Mouse (Mus musculus) thymus, postnatal 0 days (tissue): ENCODE results near the gene Adcy1. TPM values are rescaled to one million over a fixed set of nuclear protein-coding genes. Genes with fewer than 3 reads are reported as not detected.

ENCODE experiments used
- DNase-seq: peaks from one replicate; pipeline ENCODE4 v3.0.0-alpha.2; 2015; ENCODE audit warnings: low spot score
- polyA plus RNA-seq: library from polyadenylated mRNA; unstranded; fragments of >200 nt; fragmentation: Nextera tagmentation; extraction: Ambion mirVana; gene quantifications from 2 replicates; pipeline ENCODE4 v1.2.1, GENCODE M21; 2015

Adcy1 gene
- polyA plus RNA-seq, 1 experiment from 2014 or later: 1.6 TPM

GRCm38 (mm10) chr11:7134319-7134718 is 71.0 kb downstream of the Adcy1 start:
- no peak for DNase-seq

- DNase-seq: no peak
Observed at GRCm38 (mm10) chr11:7135301-7135700, 72.0 kb downstream of the Adcy1 start.

- DNase-seq: no peak
Observed at GRCm38 (mm10) chr11:7135763-7136162, 72.5 kb downstream of the Adcy1 start.

- no peak for DNase-seq
Observed at GRCm38 (mm10) chr11:7136246-7136855, 73.1 kb downstream of the Adcy1 start.

DNA sequence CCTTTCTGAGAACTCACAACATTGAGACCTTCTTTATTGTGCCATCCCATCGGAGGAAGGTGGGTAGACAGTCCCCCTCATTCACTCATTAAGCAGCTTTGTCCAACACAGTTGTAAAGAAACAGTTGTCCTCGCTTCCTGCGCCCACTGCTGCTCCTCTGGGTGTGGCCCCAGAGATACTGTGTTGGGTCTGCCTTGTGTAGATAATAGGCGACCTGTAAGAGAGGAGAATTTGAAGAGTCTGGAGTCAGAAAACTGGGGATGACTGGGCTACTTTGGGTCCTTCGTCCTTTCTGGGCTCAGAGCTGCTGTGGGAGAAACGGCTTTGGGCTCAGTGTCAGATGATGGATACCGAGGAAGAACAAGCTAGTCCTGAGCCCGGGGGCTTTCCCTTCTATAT is 75.1 kb downstream of the Adcy1 start:
- no peak for DNase-seq

DNA sequence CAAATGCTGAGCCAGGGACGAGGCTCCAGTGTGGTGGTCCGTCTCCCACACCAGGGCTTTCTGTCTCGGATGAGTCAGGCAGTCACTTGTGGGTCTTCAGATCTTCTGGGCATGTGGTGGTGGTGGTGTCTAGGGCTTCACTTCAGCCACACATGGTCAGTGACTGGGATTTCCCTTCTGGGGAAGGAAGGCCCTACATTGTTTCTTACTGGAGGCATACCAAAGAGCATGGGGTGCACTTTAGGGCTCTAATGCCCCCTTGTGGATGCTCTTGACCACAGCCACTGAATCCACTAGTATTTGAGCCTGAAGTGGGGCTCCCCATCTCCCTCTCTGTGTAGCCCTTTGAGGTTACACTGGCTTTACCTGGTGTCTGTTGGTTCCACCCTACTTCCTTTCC is 77.2 kb downstream of the Adcy1 start:
- DNase-seq: peak; percentile 64

- no peak for DNase-seq
Observed at GRCm38 (mm10) chr11:7142725-7143124, 79.4 kb downstream of the Adcy1 start.

DNA sequence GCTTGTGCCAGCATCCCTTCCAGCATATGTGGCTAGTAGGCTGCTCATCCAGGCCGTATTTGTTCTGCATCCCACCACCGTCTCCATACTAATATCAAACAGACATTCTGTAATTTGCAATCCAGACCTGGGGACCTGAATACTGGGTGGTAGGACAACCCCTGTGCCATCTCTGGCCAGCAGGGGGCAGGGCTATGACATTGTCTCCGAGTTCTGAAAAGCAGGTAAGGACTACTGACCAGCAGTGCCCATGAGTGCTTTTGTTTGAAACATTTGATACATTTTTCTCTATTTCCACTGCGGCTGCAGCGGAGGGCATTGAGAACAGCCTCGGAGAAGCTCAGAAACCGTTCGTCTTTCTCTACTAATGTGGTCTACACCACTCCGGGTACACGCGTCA is 81.1 kb downstream of the Adcy1 start:
- DNase-seq: peak; percentile 19

GRCm38 (mm10) chr11:7145221-7145620 is 81.9 kb downstream of the Adcy1 start:
- peak; percentile 87 for DNase-seq

GRCm38 (mm10) chr11:7147536-7147935 is 84.2 kb downstream of the Adcy1 start:
- DNase-seq: no peak

DNA sequence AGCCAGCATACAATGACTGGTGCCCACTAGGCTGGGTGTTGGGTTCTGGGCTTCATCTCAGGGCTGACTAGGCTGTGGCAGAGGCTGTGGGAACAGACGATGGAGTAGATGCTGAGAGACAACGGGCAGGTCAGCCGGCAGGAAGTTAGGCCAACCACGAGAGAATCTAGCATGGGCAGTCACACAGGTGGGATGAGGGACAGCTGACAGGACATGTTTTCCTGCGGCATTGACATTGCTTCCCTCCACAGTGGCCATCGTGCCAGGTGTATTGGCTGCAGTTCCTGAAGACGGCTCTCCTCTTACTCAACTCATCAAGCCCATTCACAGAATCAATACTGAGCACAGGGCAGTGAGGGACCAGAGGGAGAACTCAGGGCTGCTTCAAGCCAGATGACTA is 84.7 kb downstream of the Adcy1 start:
- DNase-seq: no peak

DNA sequence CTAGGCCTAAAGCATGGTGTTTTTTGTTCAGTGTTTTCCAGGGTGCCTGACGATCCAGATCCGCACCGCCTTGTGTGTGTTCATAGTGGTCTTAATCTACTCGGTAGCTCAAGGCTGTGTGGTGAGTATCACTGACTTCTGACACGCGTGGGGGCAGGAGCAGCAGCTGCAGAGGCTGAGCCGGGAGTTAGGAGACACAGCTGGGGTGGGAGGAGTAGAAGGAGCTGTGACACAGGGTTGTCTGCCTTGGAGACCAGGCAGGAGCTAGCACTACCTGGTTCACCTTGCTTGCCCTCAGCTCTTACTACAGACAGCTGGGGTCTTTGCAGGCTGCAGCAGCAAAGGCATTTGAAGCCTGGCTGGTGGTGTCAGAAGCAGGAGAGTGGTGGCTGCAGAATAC is 86.2 kb downstream of the Adcy1 start:
- DNase-seq: peak; percentile 75

DNA sequence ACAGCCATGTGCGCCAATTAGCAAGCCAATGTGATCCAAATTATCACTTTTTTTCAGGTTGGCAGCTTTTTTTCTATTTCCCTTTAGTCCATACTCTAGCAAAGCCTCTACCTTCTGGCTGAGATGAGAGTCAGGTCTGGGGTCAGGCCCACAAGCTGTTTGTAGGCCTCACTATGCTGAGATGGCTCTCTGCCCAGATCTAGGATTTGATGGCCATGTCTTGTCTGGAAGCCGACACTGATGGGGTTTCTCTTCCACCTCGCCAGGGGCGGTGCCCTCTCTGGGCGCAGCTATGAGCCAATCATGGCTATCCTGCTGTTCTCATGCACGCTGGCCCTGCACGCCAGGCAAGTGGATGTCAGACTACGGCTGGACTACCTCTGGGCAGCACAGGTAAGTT is 87.2 kb downstream of the Adcy1 start:
- DNase-seq: no peak

DNA sequence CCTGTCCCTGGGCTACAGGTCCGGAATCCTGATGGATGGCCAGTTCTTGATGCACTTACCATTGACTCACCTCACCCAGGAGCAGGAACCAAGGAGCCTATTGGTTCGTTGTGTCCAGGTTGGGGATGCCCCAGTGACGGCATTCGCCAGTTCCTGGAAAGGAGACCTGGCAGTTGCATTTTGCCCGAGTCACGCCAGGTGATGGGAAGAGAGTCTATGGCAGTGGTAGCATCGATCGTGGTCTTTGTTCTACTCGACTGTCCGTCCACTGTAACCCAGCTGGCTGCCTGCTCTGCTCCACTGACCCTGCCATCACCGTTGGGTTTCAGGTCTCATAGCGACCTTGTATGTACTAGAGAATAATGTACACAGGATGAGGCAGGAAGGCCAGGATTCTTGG is 89.1 kb downstream of the Adcy1 start:
- no peak for DNase-seq

- DNase-seq: no peak
Observed at GRCm38 (mm10) chr11:7153081-7153480, 89.8 kb downstream of the Adcy1 start.

DNA sequence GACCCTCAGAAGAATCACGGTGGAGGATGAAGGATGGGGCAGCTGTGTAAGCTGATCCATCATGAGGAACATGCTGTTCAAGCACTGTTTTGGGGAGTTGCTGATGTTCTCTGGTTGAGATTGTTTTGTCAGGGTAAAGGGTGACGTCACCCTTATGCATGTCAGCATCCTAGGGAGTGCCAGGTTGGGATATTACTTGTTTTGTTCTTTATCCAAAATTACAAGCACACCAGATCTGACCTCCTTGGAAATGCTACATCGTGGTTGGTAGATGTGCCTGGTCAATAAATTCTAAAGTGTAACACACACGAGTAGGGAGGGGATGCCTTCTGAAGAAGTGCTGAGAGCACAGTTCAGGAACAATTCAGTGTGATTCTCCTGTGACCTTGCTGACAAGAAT is 93.1 kb downstream of the Adcy1 start:
- no peak for DNase-seq

DNA sequence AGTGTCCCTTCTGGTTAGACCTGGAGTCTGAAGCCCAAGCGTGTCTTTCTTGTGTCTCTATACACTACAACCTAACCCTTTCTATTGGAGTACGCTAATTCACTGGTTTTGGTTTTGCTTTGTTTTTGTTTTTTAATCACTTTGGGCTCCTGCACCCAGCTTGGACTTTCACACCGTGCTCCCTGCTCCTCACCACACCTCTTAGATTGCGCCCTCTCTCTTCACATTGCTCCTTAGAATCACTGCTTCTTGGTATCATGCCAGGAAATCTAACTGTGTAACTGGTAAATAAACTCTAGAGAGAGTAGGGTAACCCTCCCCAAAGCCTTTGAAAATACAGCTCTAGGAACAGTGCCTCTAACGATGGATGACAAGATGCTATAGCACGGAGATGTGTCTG is 94.9 kb downstream of the Adcy1 start:
- DNase-seq: no peak

GRCm38 (mm10) chr11:7160146-7160545 is 96.9 kb downstream of the Adcy1 start:
- no peak for DNase-seq

DNA sequence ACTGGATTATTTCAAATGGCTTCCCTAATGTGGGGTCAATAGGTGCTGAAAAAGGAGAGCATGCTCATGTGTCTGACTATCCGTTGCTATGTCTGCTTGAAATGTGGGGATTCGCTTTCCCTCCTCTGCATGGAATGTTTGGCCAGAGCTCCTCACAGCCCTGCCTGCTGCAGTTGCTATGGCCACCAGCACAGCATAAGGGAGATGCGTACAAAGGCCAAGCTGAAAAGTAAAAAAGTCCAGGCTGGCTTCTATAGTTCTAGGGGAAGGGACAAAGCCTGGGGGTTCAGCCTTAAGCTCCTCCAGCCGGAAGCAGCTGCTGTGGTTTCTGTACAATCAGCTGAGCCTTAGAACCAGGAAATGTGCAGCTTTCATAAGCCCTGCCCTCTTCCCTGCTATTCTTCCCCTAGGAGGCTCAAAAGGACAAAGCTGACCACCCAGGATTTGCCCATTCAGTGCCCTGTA is 97.4 kb downstream of the Adcy1 start:
- peak; percentile 78 for DNase-seq

GRCm38 (mm10) chr11:7161502-7162174 is 98.3 kb downstream of the Adcy1 start:
- DNase-seq: peak; percentile 83

- no peak for DNase-seq
Observed at GRCm38 (mm10) chr11:7164416-7164815, 101.1 kb downstream of the Adcy1 start.

GRCm38 (mm10) chr11:7169645-7170044 is 106.4 kb downstream of the Adcy1 start:
- no peak for DNase-seq

DNA sequence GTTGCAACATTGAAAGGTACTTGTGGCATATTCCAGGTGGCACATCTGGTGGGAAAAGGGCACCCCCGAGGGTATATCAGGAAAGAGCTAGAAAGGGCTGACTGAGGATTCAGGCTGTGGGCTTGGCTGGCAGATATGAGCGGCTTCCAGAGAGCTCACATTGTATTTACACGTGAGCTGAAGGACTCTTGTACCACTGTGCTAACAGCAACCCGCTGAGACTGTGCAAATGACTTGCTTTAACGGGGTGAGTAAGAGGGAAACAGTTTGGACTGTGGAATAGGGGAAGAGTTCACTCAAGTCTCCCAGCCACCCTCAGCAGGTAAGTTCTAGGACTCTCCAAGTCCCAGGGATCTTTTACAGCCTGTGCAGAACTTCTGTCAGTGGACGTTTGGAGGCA is 110.4 kb downstream of the Adcy1 start:
- DNase-seq: no peak
